Mouse (Mus musculus): Measurements from ENCODE around the gene Pitx1. TPM values are rescaled to one million over a fixed set of nuclear protein-coding genes. Genes with fewer than 3 reads are reported as not detected.

Gene Pitx1
- polyA plus RNA-seq, 1 experiment from 2014 or later = not detected

GRCm38 (mm10) chr13:55847805-55848204 lies 11.8 kb upstream of the Pitx1 start:
- Histone ChIP-seq H3K36me3 (replicated peaks; ENCODE audit: insufficient read depth, low read length) (no peaks in the 10 kb centered on the region), H3K4me3 (ENCODE audit: low read depth, low read length) (no peak overlapping the region), H3K4me1 (ENCODE audit: insufficient read depth) (no peaks in the 10 kb centered on the region), H3K27ac (ENCODE audit: low read depth) (no peak overlapping the region), H3K27me3 (ENCODE audit: insufficient read depth, low read length) (peaks cover 47% of the 10 kb centered on the region), H3K4me2 (ENCODE audit: low read depth, low read length) (no peak overlapping the region; the same call in 1 of the 2 replicates), H3K9me3 (ENCODE audit: low read length) (peaks cover 6% of the 10 kb centered on the region), H3K9ac (replicated peaks) (no peak overlapping the region)
- peak; percentile 18 for DNase-seq
- no peak for TF ChIP-seq EP300 (IDR thresholded peaks at IDR 0.05; ENCODE audit: low read depth)
- TF ChIP-seq CTCF (IDR thresholded peaks at IDR 0.05; ENCODE audit: low read depth) = no peak
- WGBS (ENCODE audit: insufficient replicate concordance) = 15% methylated on average over 10 of the region's 10 CpGs
- ATAC-seq = no peak

- peaks cover 70% of the 10 kb centered on the region for H3K27me3 ChIP-seq (ENCODE audit: insufficient read depth, low read length)
- TF ChIP-seq EP300 (IDR thresholded peaks at IDR 0.05; ENCODE audit: low read depth) (no peak), CTCF (IDR thresholded peaks at IDR 0.05; ENCODE audit: low read depth) (peak; percentile 64)
- H3K9me3 ChIP-seq (ENCODE audit: low read length) = peaks cover 6% of the 10 kb centered on the region
- H3K9ac ChIP-seq (replicated peaks) = no peak overlapping the region
- H3K36me3 ChIP-seq (replicated peaks; ENCODE audit: insufficient read depth, low read length) = no peaks in the 10 kb centered on the region
- no peaks in the 10 kb centered on the region for H3K4me1 ChIP-seq (ENCODE audit: insufficient read depth)
- no peak overlapping the region for H3K4me3 ChIP-seq (ENCODE audit: low read depth, low read length)
- ATAC-seq (no peak), DNase-seq (peak; percentile 48)
- H3K27ac ChIP-seq (ENCODE audit: low read depth) = no peak overlapping the region
- no peak overlapping the region for H3K4me2 ChIP-seq (ENCODE audit: low read depth, low read length)
- WGBS (ENCODE audit: insufficient replicate concordance) = 72% methylated on average over 1 of the region's 1 CpGs
Observed at GRCm38 (mm10) chr13:55843700-55844099, 7.7 kb upstream of the Pitx1 start.

GRCm38 (mm10) chr13:55840223-55840622 lies 4.2 kb upstream of the Pitx1 start:
- TF ChIP-seq EP300 (IDR thresholded peaks at IDR 0.05; ENCODE audit: low read depth) (no peak), CTCF (IDR thresholded peaks at IDR 0.05; ENCODE audit: low read depth) (no peak)
- WGBS (ENCODE audit: insufficient replicate concordance) = 51% methylated on average over 14 of the region's 14 CpGs
- Histone ChIP-seq H3K27ac (ENCODE audit: low read depth) (no peak overlapping the region), H3K36me3 (replicated peaks; ENCODE audit: insufficient read depth, low read length) (no peaks in the 10 kb centered on the region), H3K9me3 (ENCODE audit: low read length) (peaks cover 6% of the 10 kb centered on the region), H3K27me3 (ENCODE audit: insufficient read depth, low read length) (peaks cover 71% of the 10 kb centered on the region), H3K4me2 (ENCODE audit: low read depth, low read length) (no peak overlapping the region), H3K4me3 (ENCODE audit: low read depth, low read length) (no peak overlapping the region), H3K4me1 (ENCODE audit: insufficient read depth) (no peaks in the 10 kb centered on the region), H3K9ac (replicated peaks) (no peak overlapping the region)
- ATAC-seq (no peak), DNase-seq (no peak)

- 3% methylated on average over 32 of the region's 32 CpGs for WGBS (ENCODE audit: insufficient replicate concordance)
- Histone ChIP-seq H3K4me1 (ENCODE audit: insufficient read depth) (no peaks in the 10 kb centered on the region), H3K27me3 (ENCODE audit: insufficient read depth, low read length) (peaks cover 95% of the 10 kb centered on the region), H3K9ac (replicated peaks) (no peak overlapping the region), H3K4me2 (ENCODE audit: low read depth, low read length) (no peak overlapping the region), H3K9me3 (ENCODE audit: low read length) (no peaks in the 10 kb centered on the region), H3K27ac (ENCODE audit: low read depth) (no peak overlapping the region), H3K4me3 (ENCODE audit: low read depth, low read length) (no peak overlapping the region), H3K36me3 (replicated peaks; ENCODE audit: insufficient read depth, low read length) (no peaks in the 10 kb centered on the region)
- no peak for ATAC-seq
- DNase-seq = no peak
- TF ChIP-seq EP300 (IDR thresholded peaks at IDR 0.05; ENCODE audit: low read depth) = no peak
- TF ChIP-seq CTCF (IDR thresholded peaks at IDR 0.05; ENCODE audit: low read depth) = no peak
Observed at GRCm38 (mm10) chr13:55836786-55837780, 1.1 kb upstream of the Pitx1 start.

GRCm38 (mm10) chr13:55835548-55836097 lies 369 bp downstream of the Pitx1 start:
- Histone ChIP-seq H3K9me3 (ENCODE audit: low read length) (no peaks in the 10 kb centered on the region), H3K27ac (ENCODE audit: low read depth) (no peak overlapping the region), H3K4me1 (ENCODE audit: insufficient read depth) (peaks cover 3% of the 10 kb centered on the region), H3K36me3 (replicated peaks; ENCODE audit: insufficient read depth, low read length) (no peaks in the 10 kb centered on the region), H3K27me3 (ENCODE audit: insufficient read depth, low read length) (peaks cover 99% of the 10 kb centered on the region), H3K4me2 (ENCODE audit: low read depth, low read length) (no peak overlapping the region), H3K4me3 (ENCODE audit: low read depth, low read length) (no peak overlapping the region), H3K9ac (replicated peaks) (no peak overlapping the region)
- 5% methylated on average over 33 of the region's 33 CpGs for WGBS (ENCODE audit: insufficient replicate concordance)
- ATAC-seq (no peak), DNase-seq (no peak)
- no peak for TF ChIP-seq EP300 (IDR thresholded peaks at IDR 0.05; ENCODE audit: low read depth)
- TF ChIP-seq CTCF (IDR thresholded peaks at IDR 0.05; ENCODE audit: low read depth) = no peak

- Histone ChIP-seq H3K4me3 (ENCODE audit: low read depth, low read length) (no peak overlapping the region), H3K36me3 (replicated peaks; ENCODE audit: insufficient read depth, low read length) (no peaks in the 10 kb centered on the region), H3K9ac (replicated peaks) (no peak overlapping the region), H3K4me1 (ENCODE audit: insufficient read depth) (peaks cover 3% of the 10 kb centered on the region), H3K27ac (ENCODE audit: low read depth) (no peak overlapping the region), H3K9me3 (ENCODE audit: low read length) (no peaks in the 10 kb centered on the region), H3K27me3 (ENCODE audit: insufficient read depth, low read length) (peaks cover 99% of the 10 kb centered on the region), H3K4me2 (ENCODE audit: low read depth, low read length) (no peak overlapping the region)
- WGBS (ENCODE audit: insufficient replicate concordance) = 8% methylated on average over 5 of the region's 5 CpGs
- DNase-seq (no peak), ATAC-seq (no peak)
- no peak for TF ChIP-seq EP300 (IDR thresholded peaks at IDR 0.05; ENCODE audit: low read depth)
- TF ChIP-seq CTCF (IDR thresholded peaks at IDR 0.05; ENCODE audit: low read depth) = no peak
Observed at GRCm38 (mm10) chr13:55834667-55835066, 1.3 kb downstream of the Pitx1 start.
